Mouse (Mus musculus) spleen, adult 2 months (tissue): ENCODE results near the gene Ss18l2. TPM values are rescaled to one million over a fixed set of nuclear protein-coding genes. Genes with fewer than 3 reads are reported as not detected.

Source experiments
- DNase-seq, 2 experiments: peaks; one replicate each; pipeline versions ENCODE4 v3.0.0 to v3.0.0-alpha.2; 2012 to 2021; ENCODE audit warnings: low spot score in 2 of 2, low read depth in 1 of 2
- H3K27ac ChIP-seq: fragments of 200-500 bp; 2 replicates; pipeline ENCODE4 v1.5.1; 2012; ENCODE audit warnings: low read length, inconsistent platforms; ENCODE audit not compliant: insufficient read depth
- H3K27me3 ChIP-seq: fragments of 200-500 bp; 2 replicates; pipeline ENCODE4 v1.6.1; 2012; ENCODE audit warnings: mild to moderate bottlenecking, moderate library complexity, low read length, inconsistent platforms; ENCODE audit not compliant: control insufficient read depth, insufficient read depth
- H3K36me3 ChIP-seq: fragments of 200-500 bp; 2 replicates; pipeline ENCODE4 v1.6.1; 2012; ENCODE audit warnings: mild to moderate bottlenecking, low read length, inconsistent platforms; ENCODE audit not compliant: control insufficient read depth, insufficient read depth
- H3K4me1 ChIP-seq: fragments of 200-500 bp; 2 replicates; pipeline ENCODE4 v1.6.1; 2011; ENCODE audit warnings: inconsistent platforms; ENCODE audit not compliant: control insufficient read depth, insufficient read depth, insufficient read length
- H3K4me3 ChIP-seq: fragments of 200-500 bp; 2 replicates; pipeline ENCODE4 v1.5.1; 2011; ENCODE audit warnings: mild to moderate bottlenecking, inconsistent platforms; ENCODE audit not compliant: insufficient read depth, insufficient read length; ENCODE audit errors: extremely low read depth
- CTCF ChIP-seq: fragments of 200-500 bp; IDR thresholded peaks from 2 replicates; pipeline ENCODE4 v1.5.1; 2011; ENCODE audit warnings: mild to moderate bottlenecking, inconsistent platforms; ENCODE audit not compliant: insufficient read depth, insufficient read length, insufficient replicate concordance; ENCODE audit errors: extremely low read depth
- POLR2A ChIP-seq: fragments of 200-500 bp; IDR thresholded peaks from 2 replicates; pipeline ENCODE4 v1.6.1; 2011; ENCODE audit warnings: low read depth, low read length, inconsistent platforms
- WGBS: fragments of 180-500 bp; shearing (Covaris S2); methylation state at CpG from one replicate; pipeline ENCODE4 v1.1.7; 2018; 5-methylcytosine and 5-hydroxymethylcytosine counted together
- polyA plus RNA-seq: library from polyadenylated mRNA; depleted of rRNA; stranded (reverse); fragments of >200 nt; gene quantifications from 2 replicates; pipeline ENCODE4 v1.2.3, GENCODE M21; 2012

Gene Ss18l2
- polyA plus RNA-seq, 1 experiment, result 5.8 TPM

GRCm38 (mm10) chr9:121697150-121698049 lies 12.7 kb upstream of the Ss18l2 start:
- no peak overlapping the region for H3K4me3 ChIP-seq
- peak; percentile 73 for TF ChIP-seq CTCF
- no peak for TF ChIP-seq POLR2A
- DNase-seq, result peak in 1 of 2 experiments; percentile 32
- no peaks in the 10 kb centered on the region for H3K27me3 ChIP-seq
- H3K27ac ChIP-seq, result 0 out of 2 replicates have a peak overlapping the region, but pooled peaks have one; percentile 24
- H3K4me1 ChIP-seq, result no peaks in the 10 kb centered on the region
- 94% methylated on average over 1 of the region's 1 CpGs for WGBS
- H3K36me3 ChIP-seq, result peaks cover 1% of the 10 kb centered on the region; the same call in 1 of the 2 replicates

- no peaks in the 10 kb centered on the region for H3K27me3 ChIP-seq
- TF ChIP-seq POLR2A (no peak), CTCF (no peak)
- peak overlapping the region; percentile 80 for H3K4me3 ChIP-seq
- no peak overlapping the region for H3K27ac ChIP-seq
- no peak for DNase-seq
- no peaks in the 10 kb centered on the region for H3K36me3 ChIP-seq
- 43% methylated on average over 11 of the region's 11 CpGs for WGBS
- peaks cover 10% of the 10 kb centered on the region; the same call in 1 of the 2 replicates for H3K4me1 ChIP-seq
Measured at GRCm38 (mm10) chr9:121704261-121704645, 5.9 kb upstream of the Ss18l2 start.

- TF ChIP-seq POLR2A (0 out of 2 replicates have a peak, but pooled peaks have one; percentile 2), CTCF (no peak)
- H3K27me3 ChIP-seq, result no peaks in the 10 kb centered on the region
- 1% methylated on average over 69 of the region's 69 CpGs for WGBS
- H3K4me1 ChIP-seq, result peaks cover 10% of the 10 kb centered on the region; the same call in 1 of the 2 replicates
- H3K27ac ChIP-seq, result peak within 1 kb of the TSS; percentile 91
- no peaks in the 10 kb centered on the region for H3K36me3 ChIP-seq
- peak; percentile 73 to 89 for DNase-seq
- peak within 1 kb of the TSS; percentile 80 for H3K4me3 ChIP-seq
Measured at GRCm38 (mm10) chr9:121704646-121705625, 5.2 kb upstream of the Ss18l2 start, which contains the start of gene Sec22c. Gene Sec22c, minus strand, starts transcription at chr9:121705490.

GRCm38 (mm10) chr9:121706029-121706675 lies 4.0 kb upstream of the Ss18l2 start:
- Histone ChIP-seq H3K36me3 (no peaks in the 10 kb centered on the region), H3K27ac (peak overlapping the region; percentile 91), H3K4me3 (no peak overlapping the region), H3K27me3 (no peaks in the 10 kb centered on the region), H3K4me1 (peaks cover 10% of the 10 kb centered on the region; the same call in 1 of the 2 replicates)
- DNase-seq, result no peak
- no peak for TF ChIP-seq POLR2A
- no peak for TF ChIP-seq CTCF
- WGBS, result 59% methylated on average over 6 of the region's 6 CpGs

- TF ChIP-seq POLR2A, result no peak
- TF ChIP-seq CTCF, result no peak
- no peak overlapping the region for H3K4me3 ChIP-seq
- WGBS, result 85% methylated on average over 6 of the region's 6 CpGs
Measured at GRCm38 (mm10) chr9:121707801-121708200, 2.3 kb upstream of the Ss18l2 start.

More at GRCm38 (mm10) chr9:121707801-121708200, 2.3 kb upstream of the Ss18l2 start:
- peaks cover 10% of the 10 kb centered on the region; the same call in 1 of the 2 replicates for H3K4me1 ChIP-seq
- DNase-seq, result no peak
- H3K27ac ChIP-seq, result no peak overlapping the region
- H3K36me3 ChIP-seq, result peaks cover 3% of the 10 kb centered on the region
- H3K27me3 ChIP-seq, result no peaks in the 10 kb centered on the region
